Mouse (Mus musculus) lung, postnatal 36 days (tissue): ENCODE measurements around the gene Blvrb.
"Not testable (repeated sequence)": the region's sequence is repeated elsewhere in the genome, so short reads cannot be mapped to it uniquely, and the experiment has no call there.

Experiments
- DNase-seq: peaks from one replicate; pipeline ENCODE4 v3.0.0; 2022; ENCODE audit warnings: mixed read lengths

Blvrb gene

GRCm38 (mm10) chr7:27483860-27484259, 36.1 kb downstream of the Blvrb start:
- DNase-seq = no peak

DNA sequence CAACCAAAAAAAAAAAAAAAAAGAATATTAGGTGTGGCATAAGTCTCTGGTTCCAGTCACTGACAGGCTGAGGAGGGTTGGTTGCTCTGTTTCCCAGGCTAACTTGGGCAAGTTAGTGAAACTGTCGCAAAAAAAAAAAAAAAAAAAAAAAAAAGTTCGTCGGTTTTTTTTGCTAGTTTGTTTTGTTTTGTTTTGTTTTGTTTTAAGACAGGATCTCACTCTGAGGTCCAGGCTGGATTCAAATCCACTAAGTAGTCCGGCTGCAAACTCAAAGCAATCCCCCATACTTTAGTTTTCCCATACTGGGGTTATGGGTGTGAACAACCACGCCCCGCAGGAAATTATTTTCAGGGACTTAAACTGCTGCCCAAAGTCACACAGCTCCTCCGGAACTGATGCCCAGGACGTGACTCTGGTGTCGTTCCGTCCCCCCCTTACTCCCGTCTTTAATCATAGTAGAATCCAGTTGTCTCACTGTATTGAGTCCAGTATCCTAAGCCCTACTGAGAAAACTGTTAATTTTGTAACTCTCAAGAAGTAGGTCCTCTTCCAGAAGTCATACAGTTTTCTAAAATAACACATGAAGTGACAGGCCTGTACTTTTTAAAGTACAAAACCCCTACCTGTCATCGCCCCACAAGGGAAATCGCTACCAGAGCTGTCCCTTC, 38.5 kb downstream of the Blvrb start:
- peak; percentile 68 for DNase-seq

- DNase-seq = peak; percentile 100
Observed at GRCm38 (mm10) chr7:27486770-27487697, 39.3 kb downstream of the Blvrb start, which contains the start of gene Sertad1. Gene Sertad1 (plus strand): TSS chr7:27486910.

DNA sequence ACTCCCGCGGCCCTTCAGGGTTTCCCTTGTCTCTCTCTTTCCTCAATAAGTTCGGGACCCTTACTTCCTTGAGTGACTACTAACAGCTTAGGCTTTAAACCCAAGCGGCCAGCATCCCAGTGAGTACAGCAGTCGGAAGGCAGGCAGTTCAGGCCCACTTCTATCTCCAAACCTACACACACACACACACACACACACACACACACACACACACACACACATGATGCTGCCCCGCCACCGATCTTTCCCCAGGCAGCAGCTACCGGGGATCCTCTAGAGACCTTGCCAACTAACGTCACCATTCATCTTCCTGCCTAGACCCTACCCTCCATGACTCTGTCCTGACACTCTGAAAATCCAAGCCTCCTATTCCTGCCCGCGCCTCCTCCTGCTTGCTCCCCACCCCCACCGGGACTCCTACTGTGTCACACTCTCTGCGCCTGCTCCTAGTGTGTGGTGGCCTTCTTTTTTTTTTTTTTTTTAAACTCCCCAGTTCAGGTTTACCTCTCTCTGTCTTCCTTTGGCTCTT, 40.0 kb downstream of the Blvrb start:
- DNase-seq = peak; percentile 87

DNA sequence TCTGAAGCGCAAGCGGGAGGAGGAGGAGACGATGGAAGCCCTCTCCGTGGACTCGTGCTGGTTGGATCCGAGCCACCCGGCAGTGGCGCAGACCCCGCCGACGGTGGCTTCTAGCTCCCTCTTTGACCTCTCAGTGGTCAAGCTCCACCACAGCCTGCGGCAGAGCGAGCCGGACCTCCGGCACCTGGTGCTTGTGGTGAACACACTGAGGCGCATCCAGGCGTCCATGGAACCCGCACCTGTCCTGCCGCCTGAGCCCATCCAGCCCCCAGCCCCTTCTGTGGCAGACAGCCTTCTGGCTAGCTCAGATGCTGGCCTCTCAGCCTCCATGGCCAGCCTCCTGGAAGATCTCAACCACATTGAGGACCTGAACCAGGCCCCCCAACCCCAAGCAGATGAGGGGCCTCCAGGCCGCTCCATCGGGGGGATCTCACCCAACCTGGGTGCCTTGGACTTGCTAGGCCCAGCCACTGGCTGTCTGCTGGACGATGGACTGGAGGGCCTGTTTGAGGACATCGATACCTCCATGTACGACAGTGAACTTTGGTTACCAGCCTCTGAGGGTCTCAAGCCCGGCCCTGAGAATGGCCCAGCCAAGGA, 41.6 kb downstream of the Blvrb start:
- no peak for DNase-seq

DNA sequence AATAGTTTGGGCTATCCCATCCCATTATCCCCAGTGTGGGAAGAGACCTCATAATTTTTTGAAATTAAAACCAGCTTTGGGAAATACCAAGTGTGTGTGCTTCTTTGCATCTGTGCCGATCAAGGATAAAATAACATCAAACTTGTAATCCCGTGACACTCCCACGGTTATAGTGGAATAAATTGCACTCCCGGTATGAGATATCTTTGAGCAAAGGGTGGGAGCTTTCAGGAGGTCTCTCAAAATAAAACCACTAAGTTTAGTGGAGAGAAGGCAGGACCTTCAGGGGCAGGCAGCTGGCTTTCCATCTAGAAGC, 42.4 kb downstream of the Blvrb start:
- DNase-seq = no peak

DNA sequence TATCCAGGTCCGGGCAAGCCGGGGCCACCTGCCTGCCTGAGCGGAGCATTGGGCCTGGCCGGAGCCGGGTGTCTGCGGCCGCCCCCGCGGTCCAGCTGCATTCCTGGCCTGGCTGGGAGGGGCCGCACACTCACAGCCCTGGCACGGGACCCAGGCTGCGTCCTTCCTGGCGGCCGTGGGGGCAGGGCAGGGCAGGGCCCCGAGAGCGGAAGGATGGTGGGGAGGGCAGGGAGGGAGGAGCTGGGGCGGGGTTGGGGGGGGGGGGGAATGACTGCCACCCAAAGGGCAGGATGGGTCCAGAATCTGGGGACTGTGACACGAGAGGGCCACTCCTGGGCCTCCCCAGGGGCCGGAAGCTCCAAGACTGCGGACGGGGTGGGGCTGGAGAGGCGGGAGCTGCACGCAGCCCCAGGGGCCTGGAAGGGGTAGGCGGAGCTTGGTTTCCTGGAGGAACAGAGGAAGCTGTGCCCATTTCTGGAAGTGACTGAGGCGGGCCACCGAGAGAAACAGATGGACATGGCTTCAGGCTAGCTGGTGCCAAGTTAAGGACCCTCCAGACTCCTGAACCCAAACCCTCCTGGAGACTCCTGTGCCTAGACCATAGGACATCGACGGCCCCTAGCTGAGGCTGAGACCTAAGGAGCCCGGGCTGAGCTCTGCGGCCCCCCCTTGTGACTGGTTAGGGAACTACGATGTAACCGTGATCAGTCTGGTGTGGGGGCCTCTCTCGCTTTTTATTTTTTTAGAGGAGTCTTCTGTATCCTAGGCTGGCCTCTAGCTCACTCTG, 43.0 kb downstream of the Blvrb start:
- peak; percentile 97 for DNase-seq

GRCm38 (mm10) chr7:27491856-27492255, 44.1 kb downstream of the Blvrb start:
- peak; percentile 64 for DNase-seq

DNA sequence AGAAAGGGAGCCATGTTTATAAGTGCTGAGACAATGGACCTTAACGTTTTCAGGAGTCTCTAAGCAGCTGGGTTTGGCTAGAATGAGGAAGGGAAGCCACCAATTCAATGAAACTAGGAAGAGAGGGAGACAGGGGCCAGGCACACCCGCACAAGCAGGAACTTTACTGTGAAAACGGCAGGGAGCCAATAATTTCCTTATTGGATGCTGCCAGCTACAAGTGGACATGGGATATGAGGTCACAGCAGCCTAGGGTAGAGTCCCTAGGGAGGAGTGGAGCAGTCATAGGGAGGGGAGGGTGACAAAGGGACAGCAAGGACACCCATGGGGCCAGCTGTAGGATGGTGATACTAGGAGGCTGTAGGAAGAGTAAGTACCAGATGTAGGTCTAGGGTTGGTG, 45.2 kb downstream of the Blvrb start:
- DNase-seq = peak; percentile 75

DNA sequence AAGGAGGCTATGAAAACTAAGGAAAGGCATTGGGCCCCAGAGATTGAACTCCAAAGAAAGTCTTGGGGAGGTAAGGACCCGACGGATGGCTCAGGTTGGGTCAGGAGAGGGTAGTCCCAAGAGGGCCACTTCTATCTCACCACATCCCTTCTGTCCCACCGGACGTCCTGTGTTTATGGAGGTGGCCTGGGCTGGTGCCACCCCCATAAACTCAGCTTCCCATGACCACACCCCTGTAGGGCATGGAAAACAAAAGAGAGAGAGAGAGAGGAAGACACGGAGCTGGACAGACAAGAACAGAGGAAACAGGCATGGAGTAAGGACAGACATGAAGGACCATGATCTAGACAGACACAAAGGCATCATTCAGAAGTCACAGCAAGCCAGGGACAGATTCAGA, 45.7 kb downstream of the Blvrb start:
- DNase-seq = peak; percentile 66

GRCm38 (mm10) chr7:27494659-27495367, 47.0 kb downstream of the Blvrb start:
- DNase-seq = not testable (repeated sequence)

DNA sequence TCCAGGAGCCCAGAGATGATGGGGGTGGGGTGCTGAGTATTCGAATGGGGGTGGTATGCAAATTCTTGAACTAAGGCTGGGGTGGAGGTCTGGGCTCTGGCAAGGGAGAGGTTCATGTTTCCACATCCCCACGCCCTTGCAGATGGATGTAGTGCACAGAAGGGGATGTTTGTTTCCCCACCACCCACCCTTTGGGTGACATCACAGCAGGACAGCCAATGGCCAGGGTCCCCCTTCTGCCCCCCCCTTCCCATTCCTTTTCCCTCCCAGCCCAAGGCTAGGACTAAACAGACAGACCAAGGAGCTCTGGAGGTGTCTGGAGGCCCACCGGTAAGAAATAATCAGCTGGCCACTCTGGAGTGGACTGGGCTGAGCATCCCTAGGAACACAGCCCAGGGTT, 51.3 kb downstream of the Blvrb start, which contains the start of gene Prx:
Gene Prx, plus strand, starts transcription at position 289 of the 400 bp plus-strand sequence.
- peak; percentile 63 for DNase-seq

DNA sequence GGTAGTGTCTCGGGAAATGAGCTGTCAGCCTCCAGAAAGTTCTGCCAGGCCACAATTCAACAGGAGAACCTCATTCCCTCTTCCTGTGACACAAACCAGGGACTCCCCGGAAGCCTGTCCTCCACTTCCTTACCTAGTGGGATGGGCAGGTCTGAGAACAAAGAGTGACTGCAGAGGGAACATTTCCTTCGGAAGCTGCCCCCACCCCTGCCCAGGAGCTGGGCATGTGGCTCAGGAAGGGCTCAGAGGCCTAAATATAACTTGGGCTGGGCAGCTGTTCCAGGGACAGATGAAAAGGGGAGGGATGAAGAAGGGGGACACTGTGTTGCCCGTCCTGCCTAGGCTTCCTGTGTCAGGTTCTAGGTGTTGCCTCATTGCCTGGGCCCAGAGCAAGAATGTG, 53.8 kb downstream of the Blvrb start:
- DNase-seq = peak; percentile 78

GRCm38 (mm10) chr7:27506765-27507370, 59.1 kb downstream of the Blvrb start:
- DNase-seq = peak; percentile 24

GRCm38 (mm10) chr7:27507711-27508647, 60.2 kb downstream of the Blvrb start:
- peak; percentile 100 for DNase-seq

DNA sequence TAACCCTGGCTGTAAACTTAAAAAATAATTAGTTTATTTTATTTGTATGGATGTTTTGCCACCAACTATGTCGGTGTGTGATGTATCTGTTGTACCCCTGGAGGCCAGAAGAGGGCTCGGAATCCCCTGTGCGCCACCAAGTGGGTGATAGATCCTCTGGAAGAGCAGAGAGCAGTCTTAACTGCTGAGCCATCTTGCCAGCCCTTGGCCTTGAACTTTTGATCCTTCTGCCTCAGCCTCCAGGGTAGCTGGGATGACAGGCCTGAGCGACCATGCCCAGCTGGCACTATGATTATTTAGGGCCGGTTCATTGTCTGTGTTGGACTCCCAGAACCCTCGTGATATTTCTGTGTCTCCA, 60.8 kb downstream of the Blvrb start:
- peak; percentile 89 for DNase-seq

GRCm38 (mm10) chr7:27510809-27511208, 63.0 kb downstream of the Blvrb start:
- no peak for DNase-seq

GRCm38 (mm10) chr7:27514961-27515360, 67.2 kb downstream of the Blvrb start:
- DNase-seq = no peak
